Mouse (Mus musculus) liver, postnatal 0 days (tissue): ENCODE measurements around the gene Slamf8.

Experiments
- CTCF ChIP-seq: sonication (generic); IDR thresholded peaks from 2 replicates; pipeline ENCODE4 v1.5.1; 2016; ENCODE audit warnings: antibody characterized with exemption, low read depth
- EP300 ChIP-seq: IDR thresholded peaks from 2 replicates; pipeline ENCODE4 v1.6.1; 2016; ENCODE audit warnings: antibody characterized with exemption, low read depth, mild to moderate bottlenecking

GRCm38 (mm10) chr1:172611304-172611703 lies 20.9 kb upstream of the Slamf8 start:
- TF ChIP-seq CTCF = no peak
- no peak for TF ChIP-seq EP300
